Mouse (Mus musculus) MEL (cell line): ENCODE data around the gene Ublcp1. TPM values are rescaled to one million over a fixed set of nuclear protein-coding genes. Genes with fewer than 3 reads are reported as not detected.

Experiments used
- DNase-seq: peaks from one replicate; pipeline ENCODE4 v3.0.0; 2011; ENCODE audit warnings: low read depth, low spot score
- H3K27ac ChIP-seq: 2 replicates; pipeline ENCODE4 v1.5.1; 2012; ENCODE audit warnings: low read depth, mild to moderate bottlenecking, control low read depth, low read length, moderate library complexity; ENCODE audit not compliant: control insufficient read depth
- H3K27me3 ChIP-seq, 2 experiments: fragments of 150-350 bp in 1 of 2; sonication (generic) in 1 of 2; 2 replicates each; pipeline ENCODE4 v1.6.1; 2012; ENCODE audit warnings: low read length in 2 of 2, mild to moderate bottlenecking in 2 of 2, improper control_type of control experiment in 1 of 2, moderate library complexity in 1 of 2; ENCODE audit not compliant: insufficient read depth in 2 of 2, control insufficient read depth in 1 of 2
- H3K36me3 ChIP-seq, 2 experiments: 2 replicates each; pipeline ENCODE4 v1.6.1; 2012 to 2014; ENCODE audit warnings: low read length in 2 of 2, improper control_type of control experiment in 1 of 2, inconsistent platforms in 1 of 2, mild to moderate bottlenecking in 1 of 2; ENCODE audit not compliant: insufficient read depth in 2 of 2, control insufficient read depth in 1 of 2
- H3K4me1 ChIP-seq, 2 experiments: fragments of 150-350 bp in 1 of 2; sonication (generic) in 1 of 2; 2 replicates each; pipeline ENCODE4 v1.6.1; 2012; ENCODE audit warnings: low read length in 2 of 2, improper control_type of control experiment in 1 of 2, mild to moderate bottlenecking in 1 of 2; ENCODE audit not compliant: insufficient read depth in 2 of 2, control insufficient read depth in 1 of 2
- H3K4me3 ChIP-seq, 2 experiments: fragments of 150-350 bp in 1 of 2; sonication (generic) in 1 of 2; 2 replicates each; pipeline ENCODE4 v1.5.1; 2012; ENCODE audit warnings: low read depth in 2 of 2, low read length in 2 of 2, mild to moderate bottlenecking in 2 of 2, moderate library complexity in 2 of 2, control low read depth in 1 of 2, improper control_type of control experiment in 1 of 2; ENCODE audit not compliant: control insufficient read depth in 1 of 2, insufficient read depth in 1 of 2
- H3K79me2 ChIP-seq: 2 replicates; pipeline ENCODE4 v1.6.1; 2012; ENCODE audit warnings: mild to moderate bottlenecking, low read length, moderate library complexity; ENCODE audit not compliant: control insufficient read depth, poor library complexity, insufficient read depth
- H3K9ac ChIP-seq: 2 replicates; pipeline ENCODE4 v1.6.1; 2012; ENCODE audit warnings: low read depth, mild to moderate bottlenecking, control low read depth, low read length, moderate library complexity; ENCODE audit not compliant: control insufficient read depth, poor library complexity, severe bottlenecking
- H3K9me3 ChIP-seq: fragments of 150-350 bp; sonication (generic); replicated peaks from 2 replicates; pipeline ENCODE4 v1.6.1; 2012; ENCODE audit warnings: mild to moderate bottlenecking, low read length, improper control_type of control experiment, moderate library complexity; ENCODE audit not compliant: insufficient read depth
- BHLHE40 ChIP-seq: IDR thresholded peaks from 2 replicates; pipeline ENCODE4 v1.6.1; 2012; ENCODE audit warnings: low read depth, mild to moderate bottlenecking, inconsistent platforms, low read length, improper control_type of control experiment, borderline replicate concordance
- CHD1 ChIP-seq: IDR thresholded peaks from 2 replicates; pipeline ENCODE4 v1.6.1; 2012; ENCODE audit warnings: low read depth, mild to moderate bottlenecking, inconsistent platforms, low read length, improper control_type of control experiment
- CHD2 ChIP-seq: IDR thresholded peaks from 2 replicates; pipeline ENCODE4 v1.6.1; 2011; ENCODE audit warnings: low read length, improper control_type of control experiment
- CTCF ChIP-seq, 3 experiments: IDR thresholded peaks in 2 of 3; conservative IDR thresholded peaks in 1 of 3; 2 replicates each; pipeline ENCODE4 v1.5.1; 2011 to 2012; ENCODE audit warnings: low read length in 3 of 3, low read depth in 2 of 3, mild to moderate bottlenecking in 2 of 3, improper control_type of control experiment in 1 of 3, inconsistent platforms in 1 of 3, mixed read lengths in 1 of 3, moderate library complexity in 1 of 3; ENCODE audit not compliant: control insufficient read depth in 1 of 3, insufficient read depth in 1 of 3, poor library complexity in 1 of 3, severe bottlenecking in 1 of 3
- EP300 ChIP-seq, 2 experiments: IDR thresholded peaks; 2 replicates each; pipeline ENCODE4 v1.6.1; 2011; ENCODE audit warnings: improper control_type of control experiment in 2 of 2, low read length in 2 of 2, low read depth in 1 of 2, mild to moderate bottlenecking in 1 of 2
- GATA1 ChIP-seq: IDR thresholded peaks from 2 replicates; pipeline ENCODE4 v1.6.1; 2011; ENCODE audit warnings: low read depth, low read length, improper control_type of control experiment
- JUND ChIP-seq: IDR thresholded peaks from 2 replicates; pipeline ENCODE4 v1.6.1; 2011; ENCODE audit warnings: low read depth, mild to moderate bottlenecking, improper control_type of control experiment, low read length
- MAX ChIP-seq: IDR thresholded peaks from 2 replicates; pipeline ENCODE4 v1.6.1; 2011; ENCODE audit warnings: low read length, improper control_type of control experiment
- MAZ ChIP-seq: IDR thresholded peaks from 2 replicates; pipeline ENCODE4 v1.6.1; 2012; ENCODE audit warnings: low read depth, mild to moderate bottlenecking, inconsistent platforms, low read length, improper control_type of control experiment
- MEF2A ChIP-seq: IDR thresholded peaks from 2 replicates; pipeline ENCODE4 v1.6.1; 2014; ENCODE audit warnings: low read depth, mild to moderate bottlenecking, inconsistent platforms, low read length, improper control_type of control experiment; ENCODE audit not compliant: poor library complexity, insufficient replicate concordance, severe bottlenecking; ENCODE audit errors: extremely low read depth
- MYC ChIP-seq: IDR thresholded peaks from 2 replicates; pipeline ENCODE4 v1.6.1; 2011; ENCODE audit warnings: low read depth, mild to moderate bottlenecking, low read length, improper control_type of control experiment, moderate library complexity
- NELFE ChIP-seq: IDR thresholded peaks from 2 replicates; pipeline ENCODE4 v1.6.1; 2011; ENCODE audit warnings: low read depth, low read length, improper control_type of control experiment
- POLR2AphosphoS2 ChIP-seq: IDR thresholded peaks from 2 replicates; pipeline ENCODE4 v1.6.1; 2011; ENCODE audit warnings: low read length, improper control_type of control experiment
- POLR2AphosphoS5 ChIP-seq: IDR thresholded peaks from 2 replicates; pipeline ENCODE4 v1.6.1; 2012; ENCODE audit warnings: low read depth, borderline replicate concordance, mild to moderate bottlenecking, inconsistent platforms, low read length, moderate library complexity, mixed read lengths
- RCOR1 ChIP-seq: IDR thresholded peaks from 2 replicates; pipeline ENCODE4 v1.6.1; 2012; ENCODE audit warnings: low read depth, mild to moderate bottlenecking, inconsistent platforms, low read length, improper control_type of control experiment
- SIN3A ChIP-seq: IDR thresholded peaks from 2 replicates; pipeline ENCODE4 v1.6.1; 2012; ENCODE audit warnings: low read length, improper control_type of control experiment, inconsistent platforms
- TAL1 ChIP-seq: IDR thresholded peaks from 2 replicates; pipeline ENCODE4 v1.6.1; 2012; ENCODE audit warnings: mild to moderate bottlenecking, inconsistent platforms, low read length, moderate library complexity, mixed read lengths
- USF1 ChIP-seq: IDR thresholded peaks from 2 replicates; pipeline ENCODE4 v1.6.1; 2014; ENCODE audit warnings: low read depth, mild to moderate bottlenecking, inconsistent platforms, low read length, improper control_type of control experiment, moderate library complexity
- ZC3H11A ChIP-seq: IDR thresholded peaks from 2 replicates; pipeline ENCODE4 v1.6.1; 2012; ENCODE audit warnings: low read depth, mild to moderate bottlenecking, inconsistent platforms, low read length, improper control_type of control experiment
- ZKSCAN1 ChIP-seq: IDR thresholded peaks from 2 replicates; pipeline ENCODE4 v1.6.1; 2012; ENCODE audit warnings: low read depth, mild to moderate bottlenecking, inconsistent platforms, low read length, improper control_type of control experiment, moderate library complexity
- ZMIZ1 ChIP-seq: IDR thresholded peaks from 2 replicates; pipeline ENCODE4 v1.6.1; 2012; ENCODE audit warnings: low read depth, mild to moderate bottlenecking, inconsistent platforms, low read length, improper control_type of control experiment, moderate library complexity
- ZNF384 ChIP-seq: IDR thresholded peaks from 2 replicates; pipeline ENCODE4 v1.6.1; 2012; ENCODE audit warnings: low read depth, mild to moderate bottlenecking, inconsistent platforms, low read length, improper control_type of control experiment
- polyA plus RNA-seq, 2 experiments: library from polyadenylated mRNA; stranded (reverse) in 1 of 2; unstranded in 1 of 2; fragments of >175 nt in 1 of 2; fragments of >200 nt in 1 of 2; gene quantifications; 2 replicates each; pipeline versions ENCODE4 v1.2.1 to v1.2.4; 2012; ENCODE audit warnings: low replicate concordance in 2 of 2, low read depth in 1 of 2; ENCODE audit not compliant: insufficient read length in 2 of 2, insufficient read depth in 1 of 2, missing spikeins in 1 of 2
- total RNA-seq: library from RNA; depleted of rRNA; stranded (reverse); fragments of 300-350 nt; gene quantifications from 2 replicates; pipeline ENCODE4 v1.2.3, GENCODE M21; 2012

Ublcp1 gene
- total and polyA plus RNA-seq, 3 experiments: 21.1 to 22.2 TPM; not detected in 1

DNA sequence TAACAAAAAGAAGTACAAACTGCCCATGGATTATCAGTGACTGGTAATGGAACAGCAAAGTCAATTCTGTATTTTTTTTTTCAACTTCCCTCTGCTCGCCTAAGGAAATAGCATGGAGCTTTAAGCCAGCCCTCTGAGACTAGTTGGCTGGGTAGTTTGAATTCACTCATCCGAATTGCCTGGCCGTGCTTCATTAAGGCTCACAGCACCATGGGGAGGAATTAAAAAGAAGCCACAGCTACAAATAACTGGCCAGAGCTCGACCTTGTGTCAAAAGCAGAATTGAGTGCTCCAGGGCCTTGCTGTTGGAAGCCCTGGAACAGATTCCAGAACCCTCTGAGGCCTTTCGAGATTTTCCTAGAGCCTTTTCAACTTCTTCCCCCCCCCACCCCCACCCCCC, 61.7 kb downstream of the Ublcp1 start:
- TF ChIP-seq GATA1: no peak
- no peak for TF ChIP-seq TAL1
- no peak for TF ChIP-seq NELFE
- no peak for TF ChIP-seq RCOR1
- TF ChIP-seq ZKSCAN1: no peak
- TF ChIP-seq, all 39 proteins: peak for 0
- Histone ChIP-seq H3K27me3 (peaks cover 9 to 13% of the 10 kb centered on the region in 2 experiments), H3K9ac (no peak overlapping the region), H3K27ac (no peak overlapping the region), H3K36me3 (no peaks in the 10 kb centered on the region), H3K4me3 (no peak overlapping the region), H3K9me3 (no peaks in the 10 kb centered on the region), H3K4me1 (peaks cover 0 to 8% of the 10 kb centered on the region in 2 experiments; a peak in 2 of 4 replicates), H3K79me2 (no peaks in the 10 kb centered on the region)
- no peak for DNase-seq

DNA sequence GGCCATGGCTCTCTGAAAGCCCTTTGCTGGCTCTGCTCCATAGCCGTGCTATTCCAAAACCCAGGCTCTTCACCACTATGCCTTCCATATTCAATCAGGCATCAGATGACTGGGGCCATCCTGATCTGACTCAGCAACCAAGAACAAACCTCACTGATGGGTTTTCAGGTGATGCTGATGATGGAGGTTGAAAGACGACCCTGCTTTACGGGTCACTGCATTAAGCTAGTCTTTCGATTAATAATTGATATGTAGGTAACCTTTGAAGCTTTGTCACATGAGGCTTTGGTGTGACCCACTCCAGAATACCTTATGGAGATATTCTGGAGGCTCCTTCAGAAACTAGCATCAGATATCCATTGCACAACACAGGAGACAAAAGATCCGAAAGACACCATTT, 63.8 kb downstream of the Ublcp1 start:
- no peak overlapping the region for H3K4me3 ChIP-seq
- no peak overlapping the region for H3K9ac ChIP-seq
- H3K27me3 ChIP-seq: peaks cover 9 to 13% of the 10 kb centered on the region in 2 experiments
- H3K36me3 ChIP-seq: no peaks in the 10 kb centered on the region
- no peak for DNase-seq
- peaks cover 0 to 8% of the 10 kb centered on the region in 2 experiments; a peak in 2 of 4 replicates for H3K4me1 ChIP-seq
- TF ChIP-seq EP300 (IDR thresholded peaks at IDR 0.05; ENCODE audit: low read depth in 1 of 2, low read length in 2 of 2): no peak
- no peak for TF ChIP-seq CTCF (IDR thresholded peaks at IDR 0.05 in 2 of 3, conservative IDR thresholded peaks at IDR 0.05 in 1 of 3; ENCODE audit: control insufficient read depth in 1 of 3, insufficient read depth in 1 of 3, low read depth in 2 of 3, low read length in 3 of 3, poor library complexity in 1 of 3, severe bottlenecking in 1 of 3)
- TF ChIP-seq CHD2: no peak
- TF ChIP-seq USF1: no peak
- TF ChIP-seq ZC3H11A: no peak
- no peak for TF ChIP-seq POLR2AphosphoS2
- TF ChIP-seq BHLHE40: no peak
- no peak for TF ChIP-seq POLR2AphosphoS5
- TF ChIP-seq MYC: no peak
- no peak for TF ChIP-seq RCOR1
- no peak for TF ChIP-seq GATA1
- no peak for TF ChIP-seq ZMIZ1
- TF ChIP-seq MAX: no peak
- TF ChIP-seq MAZ: no peak
- TF ChIP-seq SIN3A: no peak
- no peak for TF ChIP-seq CHD1
- TF ChIP-seq JUND: no peak
- no peak for TF ChIP-seq ZNF384
- TF ChIP-seq MEF2A: no peak
- H3K9me3 ChIP-seq: no peaks in the 10 kb centered on the region
- H3K27ac ChIP-seq: no peak overlapping the region
- no peaks in the 10 kb centered on the region for H3K79me2 ChIP-seq
